Mouse (Mus musculus): Measurements from ENCODE around the gene Kcnh4. TPM values are rescaled to one million over a fixed set of nuclear protein-coding genes. Genes with fewer than 3 reads are reported as not detected.

Kcnh4 gene
- total RNA-seq, 2 experiments from 2014 or later = 17.2 to 18.4 TPM

DNA sequence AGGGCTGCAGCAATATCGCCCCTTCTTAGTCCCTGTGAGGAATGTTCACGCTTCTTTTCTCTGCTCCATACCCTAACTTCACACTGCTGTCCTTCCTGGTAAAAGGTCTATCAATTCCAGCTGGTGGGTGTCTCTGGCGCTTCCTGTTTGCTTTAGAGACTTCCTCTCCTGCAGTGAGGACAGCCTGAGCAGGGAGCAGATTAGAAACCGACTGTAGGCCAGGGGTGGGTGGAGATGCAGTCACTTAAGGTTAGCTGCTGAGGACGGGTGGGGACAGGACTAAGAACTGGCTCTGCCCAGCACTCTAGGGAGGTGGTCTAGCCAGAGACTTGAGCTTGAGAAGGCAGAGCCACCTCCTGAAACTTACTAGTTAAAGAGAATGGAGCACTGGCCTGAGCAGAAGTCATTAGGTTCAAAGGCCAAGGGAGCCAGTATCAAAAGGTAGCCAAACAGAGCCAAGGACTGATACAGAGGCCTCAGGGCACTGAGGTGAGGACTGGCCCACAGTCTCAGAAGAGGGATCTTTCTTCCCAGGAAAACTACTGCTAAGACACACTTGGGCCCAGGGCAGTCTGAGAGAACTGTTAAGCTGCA is 34.7 kb downstream of the Kcnh4 start:
- intact Hi-C loops (cut with DNase I) = no loop called here
- peak overlapping the region; percentile 64 for H3K27ac ChIP-seq
- no peak for DNase-seq (ENCODE audit: extremely low spot score in 1 of 2, low spot score in 2 of 2)
- no peak for TF ChIP-seq CTCF (IDR thresholded peaks at IDR 0.05)
- no peak overlapping the region for H3K4me3 ChIP-seq

DNA sequence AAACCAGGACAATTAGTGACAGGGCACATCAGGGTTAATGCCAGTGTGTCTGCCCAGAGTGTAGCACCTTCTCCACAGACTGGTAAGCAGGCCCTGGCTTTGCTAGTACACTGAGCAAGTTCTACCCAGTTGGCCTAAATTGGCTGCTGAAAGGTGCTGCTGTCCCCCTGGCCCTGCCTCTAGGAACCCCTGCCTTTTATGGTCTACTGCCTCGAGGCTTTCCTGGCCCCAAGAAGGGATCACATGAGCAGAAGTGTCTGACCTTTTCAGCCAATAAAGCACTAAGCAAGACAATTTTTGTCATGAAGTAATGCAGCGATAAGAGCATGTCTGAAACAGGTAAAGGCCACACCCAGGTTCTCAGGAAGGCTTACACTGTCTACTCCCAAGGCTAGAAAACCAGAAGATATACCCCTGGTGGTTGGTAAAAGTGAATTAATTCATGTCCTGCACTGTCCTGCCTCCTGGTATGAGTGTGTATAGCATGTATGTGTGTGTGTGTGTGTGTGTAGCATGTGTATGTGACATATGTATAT is 37.2 kb downstream of the Kcnh4 start:
- intact Hi-C loops (cut with DNase I) = no loop called here
- Histone ChIP-seq H3K4me3 (no peak overlapping the region), H3K27ac (peak overlapping the region; percentile 88)
- DNase-seq (ENCODE audit: extremely low spot score in 1 of 2, low spot score in 2 of 2) = no peak
- no peak for TF ChIP-seq CTCF (IDR thresholded peaks at IDR 0.05)

- no peak for TF ChIP-seq CTCF (IDR thresholded peaks at IDR 0.05)
- intact Hi-C loops (cut with DNase I) = loop anchor here (2.0 kb wide), 1 partner anchor 15 kb away; no protein-coding TSS in a partner anchor
- Histone ChIP-seq H3K4me3 (no peak overlapping the region), H3K27ac (peak overlapping the region; percentile 88)
- DNase-seq (ENCODE audit: extremely low spot score in 1 of 2, low spot score in 2 of 2) = no peak
Measured at GRCm38 (mm10) chr11:100721776-100722492, 37.8 kb downstream of the Kcnh4 start.

- Histone ChIP-seq H3K27ac (peak overlapping the region; percentile 88), H3K4me3 (no peak overlapping the region)
- intact Hi-C loops (cut with DNase I) = loop anchor here (2.0 kb wide), 1 partner anchor 16 kb away; no protein-coding TSS in a partner anchor
- no peak for TF ChIP-seq CTCF (IDR thresholded peaks at IDR 0.05)
- no peak for DNase-seq (ENCODE audit: extremely low spot score in 1 of 2, low spot score in 2 of 2)
Measured at GRCm38 (mm10) chr11:100721254-100721653, 38.5 kb downstream of the Kcnh4 start.

- Histone ChIP-seq H3K27ac (peak overlapping the region; percentile 88), H3K4me3 (no peak overlapping the region)
- peak in 1 of 2 experiments; percentile 38 for DNase-seq (ENCODE audit: extremely low spot score in 1 of 2, low spot score in 2 of 2)
- TF ChIP-seq CTCF (IDR thresholded peaks at IDR 0.05) = no peak
- intact Hi-C loops (cut with DNase I) = loop anchor here (2.0 kb wide), 1 partner anchor 16 kb away; no protein-coding TSS in a partner anchor
Measured at GRCm38 (mm10) chr11:100720345-100720744, 39.4 kb downstream of the Kcnh4 start.

DNA sequence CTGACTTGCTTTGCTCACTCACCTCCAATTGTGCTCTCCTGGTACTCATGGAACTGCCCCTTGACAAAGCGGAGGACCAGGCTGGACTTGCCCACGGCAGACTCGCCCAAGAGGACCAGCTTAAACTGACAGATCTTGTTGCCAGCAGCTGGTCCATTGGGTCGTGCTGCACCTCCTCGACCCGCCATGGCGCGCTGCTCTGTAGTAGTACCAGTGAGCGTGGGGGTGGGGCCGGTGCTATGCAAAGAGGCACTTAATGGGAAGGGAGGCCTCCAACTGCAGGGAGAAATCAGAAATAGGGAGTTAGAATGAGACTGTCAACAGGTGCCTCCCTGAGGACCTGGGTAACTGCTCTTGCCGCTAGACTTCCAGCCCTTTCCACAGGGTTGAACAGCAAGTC is 39.8 kb downstream of the Kcnh4 start:
- Histone ChIP-seq H3K27ac (peak overlapping the region; percentile 88), H3K4me3 (no peak overlapping the region)
- no peak for DNase-seq (ENCODE audit: extremely low spot score in 1 of 2, low spot score in 2 of 2)
- no peak for TF ChIP-seq CTCF (IDR thresholded peaks at IDR 0.05)
- intact Hi-C loops (cut with DNase I) = loop anchor here (2.0 kb wide), 1 partner anchor 17 kb away; no protein-coding TSS in a partner anchor

GRCm38 (mm10) chr11:100719312-100719711 is 40.4 kb downstream of the Kcnh4 start:
- Histone ChIP-seq H3K4me3 (no peak overlapping the region), H3K27ac (peak overlapping the region; percentile 88)
- no peak for DNase-seq (ENCODE audit: extremely low spot score in 1 of 2, low spot score in 2 of 2)
- no peak for TF ChIP-seq CTCF (IDR thresholded peaks at IDR 0.05)
- intact Hi-C loops (cut with DNase I) = no loop called here

DNA sequence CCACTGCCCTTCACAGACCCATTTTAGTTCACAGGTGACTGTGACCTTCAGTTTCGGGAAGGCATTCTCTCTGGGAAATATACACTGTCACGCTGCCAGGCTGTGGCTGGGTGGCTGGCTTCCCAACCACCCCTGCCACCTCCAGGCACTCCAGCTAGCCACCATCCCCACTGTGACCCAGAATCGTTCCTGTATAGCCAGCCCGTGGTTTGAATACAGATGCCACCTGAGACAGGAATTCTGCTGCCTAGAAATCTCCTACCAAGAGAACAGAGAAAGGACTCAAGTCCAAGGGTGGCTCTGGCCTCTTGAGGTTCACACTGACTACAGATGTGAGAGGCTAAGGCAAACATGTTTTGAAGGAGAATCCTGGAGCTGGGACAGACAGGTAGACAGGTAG is 40.9 kb downstream of the Kcnh4 start:
- H3K4me3 ChIP-seq = no peak overlapping the region
- intact Hi-C loops (cut with DNase I) = no loop called here
- H3K27ac ChIP-seq = peak overlapping the region; percentile 88
- no peak for TF ChIP-seq CTCF (IDR thresholded peaks at IDR 0.05)
- DNase-seq (ENCODE audit: extremely low spot score in 1 of 2, low spot score in 2 of 2) = no peak

GRCm38 (mm10) chr11:100718462-100718861 is 41.3 kb downstream of the Kcnh4 start:
- H3K27ac ChIP-seq = peak overlapping the region; percentile 88
- intact Hi-C loops (cut with DNase I) = no loop called here
- no peak overlapping the region for H3K4me3 ChIP-seq
- DNase-seq (ENCODE audit: extremely low spot score in 1 of 2, low spot score in 2 of 2) = no peak
- TF ChIP-seq CTCF (IDR thresholded peaks at IDR 0.05) = no peak

DNA sequence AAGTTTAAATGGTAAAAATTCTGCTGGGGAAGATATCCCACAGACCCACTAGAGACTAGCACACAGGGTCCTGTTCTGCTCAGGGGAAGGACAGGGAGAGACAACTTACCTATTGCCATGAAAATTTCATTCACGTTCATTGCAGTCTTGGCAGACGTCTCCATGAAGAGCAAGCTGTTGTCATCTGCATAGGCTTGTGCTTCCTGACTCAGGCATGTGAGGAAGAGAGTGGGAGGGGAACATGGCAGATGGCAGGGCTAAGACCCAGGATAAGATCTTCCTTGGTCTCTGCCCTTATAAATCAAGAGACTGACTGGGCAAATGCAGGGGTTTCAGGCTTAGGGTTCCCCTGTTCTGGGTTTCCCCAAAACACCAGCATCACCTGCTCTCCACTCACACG is 43.1 kb downstream of the Kcnh4 start:
- H3K4me3 ChIP-seq = no peak overlapping the region
- intact Hi-C loops (cut with DNase I) = no loop called here
- peak overlapping the region; percentile 40 for H3K27ac ChIP-seq
- DNase-seq (ENCODE audit: extremely low spot score in 1 of 2, low spot score in 2 of 2) = no peak
- no peak for TF ChIP-seq CTCF (IDR thresholded peaks at IDR 0.05)

GRCm38 (mm10) chr11:100714948-100715347 is 44.8 kb downstream of the Kcnh4 start:
- Histone ChIP-seq H3K27ac (peak overlapping the region; percentile 45), H3K4me3 (no peak overlapping the region)
- no peak for DNase-seq (ENCODE audit: extremely low spot score in 1 of 2, low spot score in 2 of 2)
- TF ChIP-seq CTCF (IDR thresholded peaks at IDR 0.05) = no peak
- intact Hi-C loops (cut with DNase I) = loop anchor here (1.0 kb wide), 2 partner anchors 46 to 244 kb away; no protein-coding TSS in a partner anchor

DNA sequence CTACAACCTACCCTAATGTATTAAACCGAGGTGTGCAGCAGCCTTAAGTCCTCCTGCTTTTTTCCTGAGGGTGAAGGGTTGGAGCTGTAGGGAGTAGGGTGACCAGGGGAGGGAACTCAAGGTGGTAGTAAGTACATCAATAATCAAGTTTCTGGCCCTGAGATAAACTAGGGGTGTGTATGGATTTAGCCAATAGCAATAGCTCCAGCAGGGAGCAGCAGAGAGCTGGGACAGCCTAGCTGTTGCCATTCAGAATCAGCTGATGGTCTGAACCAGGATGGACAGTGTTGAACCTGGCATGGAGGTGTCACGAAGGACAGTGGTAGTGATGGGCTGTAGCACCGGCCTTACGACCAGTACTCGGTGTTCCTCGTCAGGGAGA is 45.2 kb downstream of the Kcnh4 start:
- H3K4me3 ChIP-seq = no peak overlapping the region
- peak; percentile 72 to 80 for DNase-seq (ENCODE audit: extremely low spot score in 1 of 2, low spot score in 2 of 2)
- intact Hi-C loops (cut with DNase I) = loop anchor here (1.0 kb wide), 2 partner anchors 47 to 245 kb away; no protein-coding TSS in a partner anchor
- peak overlapping the region; percentile 45 for H3K27ac ChIP-seq
- TF ChIP-seq CTCF (IDR thresholded peaks at IDR 0.05) = peak; percentile 87
